18 mouse cellular contexts compared by ENCODE assay signal in genomic region chr13:26088727-26089126, GRCm38 (mm10).
"Had no signal": no experiment of that assay in that cellular context is flagged by ENCODE, and none has a peak within 500 bp of the region (broad histone marks: within the 10 kb centered on the region; RNA-seq: fewer than 3 reads in every experiment).

No protein-coding gene starts in this region.

- H3K36me3 ChIP-seq: liver, embryonic 12.5 days; lung, embryonic 15.5 days; midbrain, embryonic 10.5 days; midbrain, embryonic 12.5 days; neural tube, embryonic 13.5 days; neural tube, embryonic 15.5 days had no signal

- H3K9me3 ChIP-seq: liver, embryonic 12.5 days; lung, embryonic 15.5 days; midbrain, embryonic 10.5 days; midbrain, embryonic 12.5 days; neural tube, embryonic 13.5 days; neural tube, embryonic 15.5 days had no signal

- H3K4me1 ChIP-seq: liver, embryonic 12.5 days; lung, embryonic 15.5 days; midbrain, embryonic 10.5 days; midbrain, embryonic 12.5 days; neural tube, embryonic 13.5 days; neural tube, embryonic 15.5 days had no signal

- DNase-seq: midbrain, embryonic 14.5 days; retina, postnatal 1 day; right cerebral cortex, adult 18-20 months; right cerebral cortex, postnatal 25 days; right cerebral cortex, postnatal 4 days; spleen, adult 18-20 months; thymus, adult 18-20 months; thymus, postnatal 14 days; thymus, postnatal 36 days had no signal

- H3K4me2 ChIP-seq: liver, embryonic 12.5 days; lung, embryonic 15.5 days; midbrain, embryonic 12.5 days; neural tube, embryonic 13.5 days; neural tube, embryonic 15.5 days had no signal

- H3K27me3 ChIP-seq: liver, embryonic 12.5 days; lung, embryonic 15.5 days; midbrain, embryonic 12.5 days; neural tube, embryonic 13.5 days; neural tube, embryonic 15.5 days had no signal

- H3K4me3 ChIP-seq: liver, embryonic 12.5 days; lung, embryonic 15.5 days; midbrain, embryonic 10.5 days; midbrain, embryonic 12.5 days; myocyte; neural tube, embryonic 13.5 days; neural tube, embryonic 15.5 days had no signal

- H3K9ac ChIP-seq: liver, embryonic 12.5 days; liver, embryonic 14.5 days; lung, embryonic 15.5 days; midbrain, embryonic 12.5 days; neural tube, embryonic 13.5 days; neural tube, embryonic 15.5 days had no signal

- H3K27ac ChIP-seq: liver, embryonic 12.5 days; liver, embryonic 14.5 days; lung, embryonic 15.5 days; midbrain, embryonic 10.5 days; midbrain, embryonic 12.5 days; neural tube, embryonic 13.5 days; neural tube, embryonic 15.5 days had no signal

- ATAC-seq: liver, embryonic 12.5 days; midbrain, embryonic 16.5 days had no signal
